Mouse (Mus musculus): ENCODE measurements around the gene Pard3b.

DNA sequence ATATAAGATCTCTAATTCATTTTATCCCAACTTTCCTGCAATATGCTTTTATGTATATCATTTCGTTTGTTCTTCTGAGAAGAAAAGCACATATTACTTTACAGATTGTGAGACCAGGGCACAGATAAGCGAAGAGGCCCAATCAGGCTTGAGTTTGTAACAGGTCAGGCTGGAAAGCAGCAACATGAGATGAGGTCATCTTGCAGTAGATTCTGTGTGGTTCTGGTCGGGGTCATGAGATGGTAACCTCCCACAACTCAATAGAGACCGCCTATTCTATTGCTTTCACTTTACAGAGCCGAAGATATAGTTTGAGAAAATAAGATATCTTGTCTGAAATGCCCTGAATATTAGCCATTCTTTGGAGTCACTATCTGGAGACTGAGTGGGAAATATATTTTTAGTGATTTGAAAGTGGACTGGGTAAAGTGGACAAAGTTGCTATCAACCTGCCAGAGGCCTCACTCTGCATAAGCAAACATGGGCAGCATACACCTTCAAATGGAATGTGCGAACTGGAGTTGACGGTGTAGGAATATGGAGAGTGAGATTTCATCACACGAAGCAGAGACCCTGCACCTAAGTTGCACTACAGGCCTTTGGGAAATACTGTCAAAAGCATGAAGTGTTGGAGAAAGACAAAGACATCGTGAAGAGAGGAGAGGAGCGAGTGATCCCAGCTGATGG is 987.3 kb downstream of the Pard3b start:
- no peak for TF ChIP-seq MAFK (IDR thresholded peaks at IDR 0.05; ENCODE audit: insufficient replicate concordance, low read length)
- no peak for TF ChIP-seq CTCF (conservative IDR thresholded peaks at IDR 0.05 in 1 of 2, IDR thresholded peaks at IDR 0.05 in 1 of 2; ENCODE audit: low read depth in 2 of 2, low read length in 2 of 2)
- no peak for TF ChIP-seq POLR2AphosphoS2 (IDR thresholded peaks at IDR 0.05; ENCODE audit: low read depth, low read length)
- TF ChIP-seq ZMIZ1 (IDR thresholded peaks at IDR 0.05; ENCODE audit: low read depth, low read length) = no peak
- TF ChIP-seq E2F4 (IDR thresholded peaks at IDR 0.05; ENCODE audit: insufficient replicate concordance, low read depth, low read length) = no peak
- no peak for TF ChIP-seq POLR2A (IDR thresholded peaks at IDR 0.05; ENCODE audit: low read depth, low read length)
- no peak for TF ChIP-seq EP300 (IDR thresholded peaks at IDR 0.05; ENCODE audit: low read length)
